Mouse (Mus musculus): ENCODE results near the gene Prdm10.

GRCm38 (mm10) chr9:31385947-31386354, 105.6 kb downstream of the Prdm10 start, which contains the start of gene Nfrkb:
- TF ChIP-seq CTCF (IDR thresholded peaks at IDR 0.05) (no peak), EP300 (IDR thresholded peaks at IDR 0.05) (no peak)
